Mouse (Mus musculus): ENCODE measurements around the gene Lhx8. TPM values are rescaled to one million over a fixed set of nuclear protein-coding genes. Genes with fewer than 3 reads are reported as not detected.

Lhx8 gene
- polyA plus RNA-seq, 1 experiment from 2014 or later: 25.1 TPM

DNA sequence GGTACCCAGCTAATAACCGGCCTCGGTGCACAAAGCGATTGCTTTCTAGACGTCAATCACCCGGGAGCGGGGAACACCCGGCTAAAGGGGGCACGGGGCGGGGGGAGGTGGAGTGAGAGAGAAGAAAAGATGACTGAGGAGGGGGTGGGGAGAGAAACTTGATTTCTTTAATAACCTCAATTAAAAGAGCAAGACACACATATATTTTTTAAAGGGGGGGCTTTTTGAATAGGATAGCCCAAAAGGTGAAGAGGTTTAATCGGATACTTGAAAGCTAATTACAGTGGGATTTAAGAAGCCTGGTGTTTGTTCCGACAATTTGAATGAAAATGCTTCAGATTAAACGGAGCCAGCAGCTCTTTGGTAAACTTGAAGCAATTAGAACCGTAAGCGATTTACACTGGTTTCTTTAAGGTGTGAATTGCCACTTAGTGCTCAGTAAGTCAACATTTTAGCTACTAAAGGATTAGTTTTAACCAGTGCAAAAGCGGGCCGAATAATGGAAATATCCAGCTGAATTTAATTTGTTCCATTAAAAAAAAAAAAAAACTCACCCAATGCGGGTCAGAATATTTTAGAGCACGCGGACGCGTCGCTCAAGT, 1.6 kb downstream of the Lhx8 start:
- H3K27ac ChIP-seq (ENCODE audit: low read depth, low read length): peak overlapping the region; percentile 68; the same call in 1 of the 2 replicates
- peak overlapping the region; percentile 37 for H3K4me3 ChIP-seq (ENCODE audit: low read depth, low read length)
- H3K4me1 ChIP-seq (ENCODE audit: control insufficient read depth, insufficient read depth, low read length): peaks cover 7% of the 10 kb centered on the region
- H3K4me2 ChIP-seq (ENCODE audit: low read length): peak overlapping the region; percentile 67
- DNase-seq (ENCODE audit: low spot score) (peak; percentile 65), ATAC-seq (peak; percentile 4; the same call in 1 of the 2 replicates)
- peak overlapping the region; percentile 53 for H3K9ac ChIP-seq (ENCODE audit: low read length)
- no peaks in the 10 kb centered on the region for H3K36me3 ChIP-seq (ENCODE audit: control insufficient read depth, insufficient read depth, low read length)
- peaks cover 59% of the 10 kb centered on the region for H3K27me3 ChIP-seq (replicated peaks; ENCODE audit: control insufficient read depth, insufficient read depth, low read length)
- no peaks in the 10 kb centered on the region for H3K9me3 ChIP-seq (replicated peaks; ENCODE audit: control insufficient read depth, low read length)
- under 1% methylated on average over 22 of the region's 22 CpGs for WGBS

DNA sequence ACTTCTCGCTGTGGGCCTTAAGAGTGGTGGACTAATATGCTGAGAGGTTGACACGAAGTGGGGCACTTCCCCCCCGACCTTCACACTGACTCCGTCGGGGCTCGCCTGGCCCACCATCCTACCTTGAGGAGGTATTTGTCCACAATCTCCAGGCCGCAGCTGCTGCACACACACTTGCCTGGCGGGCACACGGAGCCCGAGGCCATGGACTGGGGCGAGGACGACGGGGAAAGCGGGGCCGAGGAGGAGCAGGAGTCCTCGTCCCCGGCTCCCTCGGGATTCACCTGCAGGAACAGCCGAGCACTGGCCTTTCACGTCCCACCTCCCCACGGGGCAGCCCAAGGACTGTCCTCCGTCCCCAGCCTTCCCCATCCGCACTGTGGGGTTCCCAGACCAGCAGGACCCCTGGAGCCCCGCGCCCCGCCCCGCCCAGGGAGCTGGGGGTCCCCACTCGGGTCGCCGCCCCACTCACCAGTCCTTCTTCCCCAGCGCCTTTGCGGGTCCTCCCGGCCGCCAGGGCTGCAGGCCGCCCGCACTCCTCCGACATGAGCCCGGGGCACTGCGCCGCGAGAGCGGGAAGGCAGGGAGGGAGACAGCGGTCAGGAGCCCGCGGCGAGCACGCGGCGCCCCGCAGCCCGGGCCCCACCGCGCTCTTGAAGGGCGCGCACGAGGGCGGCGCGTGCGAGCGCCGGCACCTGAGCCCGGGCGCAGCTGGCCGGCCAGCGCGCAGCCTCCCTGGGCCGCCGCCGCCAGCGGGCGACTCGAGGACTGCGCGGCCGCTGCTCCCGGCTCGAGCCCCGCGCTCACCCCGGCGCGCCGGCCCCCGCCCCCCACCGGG, 2.4 kb downstream of the Lhx8 start:
- Histone ChIP-seq H3K27me3 (replicated peaks; ENCODE audit: control insufficient read depth, insufficient read depth, low read length) (peaks cover 53% of the 10 kb centered on the region), H3K4me1 (ENCODE audit: control insufficient read depth, insufficient read depth, low read length) (peaks cover 7% of the 10 kb centered on the region), H3K4me2 (ENCODE audit: low read length) (peak overlapping the region; percentile 67), H3K27ac (ENCODE audit: low read depth, low read length) (peak overlapping the region; percentile 52; the same call in 1 of the 2 replicates), H3K9ac (ENCODE audit: low read length) (peak overlapping the region; percentile 53), H3K4me3 (ENCODE audit: low read depth, low read length) (peak overlapping the region; percentile 37), H3K9me3 (replicated peaks; ENCODE audit: control insufficient read depth, low read length) (no peaks in the 10 kb centered on the region), H3K36me3 (ENCODE audit: control insufficient read depth, insufficient read depth, low read length) (no peaks in the 10 kb centered on the region)
- WGBS: under 1% methylated on average over 50 of the region's 86 CpGs
- DNase-seq (ENCODE audit: low spot score): no peak
- ATAC-seq: peak; percentile 84

DNA sequence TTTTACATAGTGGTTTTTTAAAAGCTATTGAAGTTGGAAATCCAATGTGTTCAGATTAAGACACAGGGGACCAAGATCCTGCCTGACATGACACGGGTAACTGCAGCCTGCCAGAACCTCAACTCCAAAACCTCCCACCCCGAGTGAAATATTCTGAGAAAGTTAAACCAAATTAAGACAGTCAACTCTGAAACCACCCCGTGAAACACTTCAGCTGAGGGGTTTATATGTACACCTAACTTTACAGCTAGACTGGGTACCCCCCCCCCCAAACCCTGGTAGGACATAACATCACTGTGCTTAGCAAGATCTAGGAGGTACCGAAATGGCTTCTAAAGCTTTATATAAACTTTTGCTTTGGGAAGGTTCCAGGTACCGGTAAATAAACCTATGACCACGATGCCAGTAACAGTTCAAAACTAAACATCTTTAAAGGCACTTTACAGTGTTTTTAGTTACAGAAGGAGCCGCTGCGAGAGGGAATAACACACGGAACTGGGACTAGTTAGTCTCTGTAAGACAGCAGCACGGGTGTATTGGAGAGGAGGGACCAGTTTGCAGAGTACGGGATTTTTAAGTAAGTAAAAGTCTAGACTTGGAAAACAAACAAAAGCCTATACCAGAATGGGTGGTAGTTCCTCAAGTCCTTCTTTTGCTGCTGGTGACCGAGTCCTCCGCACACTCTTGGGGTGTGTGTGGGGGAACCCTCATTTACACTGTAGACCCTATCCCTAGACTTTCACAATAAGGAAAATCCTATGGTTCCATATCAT, 3.2 kb downstream of the Lhx8 start:
- peak overlapping the region; percentile 37 for H3K4me3 ChIP-seq (ENCODE audit: low read depth, low read length)
- H3K4me2 ChIP-seq (ENCODE audit: low read length): peak overlapping the region; percentile 67; the same call in 1 of the 2 replicates

DNA sequence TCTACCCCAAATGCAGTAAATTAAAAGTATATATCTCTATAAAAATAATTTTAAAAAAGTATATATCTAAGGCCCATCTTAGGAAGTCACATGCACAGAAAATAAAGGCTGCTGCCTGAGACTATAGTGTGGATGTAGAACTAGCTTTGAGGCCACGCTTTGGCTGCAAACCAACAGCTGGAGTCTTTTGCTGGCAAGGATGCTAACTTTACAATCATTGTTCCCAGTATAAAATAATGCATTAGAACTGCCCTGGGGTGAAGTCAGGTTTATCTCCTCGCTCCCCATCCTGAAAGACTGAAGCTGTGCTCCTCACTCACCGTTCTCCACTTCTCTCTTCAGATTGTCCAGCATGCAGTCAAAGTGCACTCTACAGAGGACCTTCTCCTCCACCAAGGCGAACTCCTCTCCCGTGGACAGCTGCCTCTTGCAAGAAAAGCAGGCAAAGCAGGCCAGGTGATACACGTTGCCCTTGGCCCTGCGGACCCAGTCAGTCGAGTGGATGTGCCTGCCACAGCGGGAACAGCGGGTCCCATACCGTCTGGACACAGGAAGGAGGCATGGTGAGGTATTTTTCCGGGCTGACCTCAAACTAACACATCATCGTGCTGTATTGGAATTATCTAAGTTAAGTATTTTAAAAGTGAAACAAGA, 8.4 kb downstream of the Lhx8 start:
- WGBS: 77% methylated on average over 13 of the region's 13 CpGs
- H3K27me3 ChIP-seq (replicated peaks; ENCODE audit: control insufficient read depth, insufficient read depth, low read length): peaks cover 16% of the 10 kb centered on the region
- H3K4me1 ChIP-seq (ENCODE audit: control insufficient read depth, insufficient read depth, low read length): no peaks in the 10 kb centered on the region
- H3K36me3 ChIP-seq (ENCODE audit: control insufficient read depth, insufficient read depth, low read length): no peaks in the 10 kb centered on the region
- no peak overlapping the region for H3K9ac ChIP-seq (ENCODE audit: low read length)
- H3K4me2 ChIP-seq (ENCODE audit: low read length): no peak overlapping the region
- no peak overlapping the region for H3K4me3 ChIP-seq (ENCODE audit: low read depth, low read length)
- DNase-seq (ENCODE audit: low spot score) (no peak), ATAC-seq (no peak)
- H3K9me3 ChIP-seq (replicated peaks; ENCODE audit: control insufficient read depth, low read length): no peaks in the 10 kb centered on the region
- H3K27ac ChIP-seq (ENCODE audit: low read depth, low read length): no peak overlapping the region

More for the DNA sequence above, 3.2 kb downstream of the Lhx8 start:
- Histone ChIP-seq H3K9ac (ENCODE audit: low read length) (peak overlapping the region; percentile 53; the same call in 1 of the 2 replicates), H3K27me3 (replicated peaks; ENCODE audit: control insufficient read depth, insufficient read depth, low read length) (peaks cover 48% of the 10 kb centered on the region), H3K27ac (ENCODE audit: low read depth, low read length) (0 out of 2 replicates have a peak overlapping the region, but pooled peaks have one; percentile 27), H3K4me1 (ENCODE audit: control insufficient read depth, insufficient read depth, low read length) (peaks cover 7% of the 10 kb centered on the region), H3K9me3 (replicated peaks; ENCODE audit: control insufficient read depth, low read length) (no peaks in the 10 kb centered on the region), H3K36me3 (ENCODE audit: control insufficient read depth, insufficient read depth, low read length) (no peaks in the 10 kb centered on the region)
- 1% methylated on average over 13 of the region's 13 CpGs for WGBS
- DNase-seq (ENCODE audit: low spot score) (no peak), ATAC-seq (no peak)

DNA sequence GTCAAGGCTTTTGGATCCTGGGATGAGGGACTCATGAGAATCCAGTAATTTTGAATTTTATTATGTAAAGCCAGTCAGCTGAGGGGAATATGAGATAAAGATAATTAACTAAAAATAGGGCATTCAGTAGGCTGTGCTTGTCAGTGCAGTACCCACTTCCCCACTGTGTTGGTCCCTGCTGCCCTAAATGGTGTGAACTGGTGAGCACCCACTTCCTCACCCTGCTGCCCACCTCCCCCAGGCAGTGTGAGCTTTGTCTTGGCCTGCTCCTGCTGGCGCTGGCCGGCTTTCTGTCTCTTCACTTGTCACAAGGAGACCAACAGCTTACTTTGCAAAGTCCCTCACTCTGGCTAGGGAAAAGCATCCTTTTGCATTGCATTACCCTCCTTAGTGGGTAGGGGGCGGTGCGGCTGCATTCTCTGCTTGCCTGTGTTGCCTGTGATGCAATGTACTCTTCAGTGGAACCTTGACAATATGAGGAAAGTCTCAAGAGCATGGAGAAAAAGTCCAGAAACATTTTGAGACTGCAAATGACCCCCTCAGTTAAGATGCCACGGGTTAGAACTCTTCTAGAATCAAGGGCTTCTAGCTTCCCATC, 12.7 kb downstream of the Lhx8 start:
- no peak overlapping the region for H3K4me3 ChIP-seq (ENCODE audit: low read depth, low read length)
- no peak for ATAC-seq
- no peaks in the 10 kb centered on the region for H3K9me3 ChIP-seq (replicated peaks; ENCODE audit: control insufficient read depth, low read length)
- H3K27ac ChIP-seq (ENCODE audit: low read depth, low read length): no peak overlapping the region
- DNase-seq (ENCODE audit: low spot score): no peak
- H3K9ac ChIP-seq (ENCODE audit: low read length): no peak overlapping the region
- H3K27me3 ChIP-seq (replicated peaks; ENCODE audit: control insufficient read depth, insufficient read depth, low read length): no peaks in the 10 kb centered on the region; the same call in 1 of the 2 replicates
- H3K4me1 ChIP-seq (ENCODE audit: control insufficient read depth, insufficient read depth, low read length): no peaks in the 10 kb centered on the region
- H3K36me3 ChIP-seq (ENCODE audit: control insufficient read depth, insufficient read depth, low read length): no peaks in the 10 kb centered on the region
- 12% methylated on average over 5 of the region's 5 CpGs for WGBS
- no peak overlapping the region for H3K4me2 ChIP-seq (ENCODE audit: low read length)

DNA sequence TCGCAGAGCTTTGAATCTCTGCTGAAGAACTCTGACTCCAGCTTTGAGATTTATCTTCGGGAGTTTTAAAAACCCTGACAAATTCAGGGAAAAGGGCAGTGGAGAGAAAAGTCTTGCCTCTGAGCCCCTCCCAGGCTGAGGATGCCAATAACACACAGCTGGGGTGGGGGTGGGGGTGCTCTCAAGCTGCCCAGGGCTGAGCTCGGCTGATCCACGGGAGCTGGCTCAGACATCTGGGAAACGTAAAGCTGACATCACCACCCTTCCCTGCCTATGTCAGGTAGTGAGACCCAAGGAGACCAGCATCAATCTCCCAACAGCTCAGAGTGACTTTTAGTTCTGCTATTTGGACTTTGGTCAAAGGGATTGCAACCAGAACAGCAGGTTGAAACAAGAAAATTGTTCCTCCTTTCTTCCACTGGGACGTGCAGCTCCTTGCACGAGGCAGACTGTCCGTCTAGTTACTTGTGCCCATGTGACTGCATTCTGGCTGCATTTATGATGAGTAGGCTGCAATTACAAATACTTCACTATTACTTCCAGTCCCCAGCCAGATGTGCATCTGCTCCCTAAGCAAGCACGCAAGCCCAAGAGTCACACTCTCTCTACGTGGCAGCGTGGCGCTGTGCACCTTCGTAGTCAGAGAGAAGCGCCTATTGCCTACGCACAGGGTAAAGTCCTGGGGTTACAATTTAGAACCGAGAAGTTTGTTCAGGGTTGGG, 25.1 kb downstream of the Lhx8 start:
- ATAC-seq (no peak), DNase-seq (ENCODE audit: low spot score) (no peak)
- 72% methylated on average over 16 of the region's 16 CpGs for WGBS
- H3K4me1 ChIP-seq (ENCODE audit: control insufficient read depth, insufficient read depth, low read length): no peaks in the 10 kb centered on the region
- H3K9me3 ChIP-seq (replicated peaks; ENCODE audit: control insufficient read depth, low read length): no peaks in the 10 kb centered on the region
- H3K4me3 ChIP-seq (ENCODE audit: low read depth, low read length): no peak overlapping the region
- no peaks in the 10 kb centered on the region for H3K36me3 ChIP-seq (ENCODE audit: control insufficient read depth, insufficient read depth, low read length)
- H3K27ac ChIP-seq (ENCODE audit: low read depth, low read length): no peak overlapping the region
- no peak overlapping the region for H3K9ac ChIP-seq (ENCODE audit: low read length)
- H3K4me2 ChIP-seq (ENCODE audit: low read length): no peak overlapping the region
- no peaks in the 10 kb centered on the region for H3K27me3 ChIP-seq (replicated peaks; ENCODE audit: control insufficient read depth, insufficient read depth, low read length)

DNA sequence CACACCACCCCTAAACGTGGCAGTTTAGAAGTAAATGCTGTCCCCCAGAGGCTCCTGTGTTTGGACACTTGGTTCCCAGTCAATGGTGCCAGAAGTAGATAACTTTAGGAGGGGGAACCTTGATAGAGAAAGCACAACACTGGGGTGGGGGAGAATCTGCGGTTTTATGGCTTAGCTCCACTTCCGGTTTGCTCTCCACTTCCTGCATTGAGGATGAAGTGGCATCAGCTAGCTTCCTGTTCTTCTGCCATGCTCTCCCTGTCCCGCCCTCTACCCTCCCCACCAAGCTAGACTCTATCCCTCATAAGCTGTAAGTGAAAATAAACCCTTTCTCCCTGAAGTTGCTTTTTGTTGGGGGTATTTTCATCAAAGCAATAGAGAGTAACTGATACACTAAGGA, 29.4 kb downstream of the Lhx8 start:
- Histone ChIP-seq H3K4me1 (ENCODE audit: control insufficient read depth, insufficient read depth, low read length) (no peaks in the 10 kb centered on the region), H3K4me3 (ENCODE audit: low read depth, low read length) (no peak overlapping the region), H3K27me3 (replicated peaks; ENCODE audit: control insufficient read depth, insufficient read depth, low read length) (no peaks in the 10 kb centered on the region), H3K9ac (ENCODE audit: low read length) (no peak overlapping the region), H3K9me3 (replicated peaks; ENCODE audit: control insufficient read depth, low read length) (no peaks in the 10 kb centered on the region), H3K36me3 (ENCODE audit: control insufficient read depth, insufficient read depth, low read length) (no peaks in the 10 kb centered on the region), H3K27ac (ENCODE audit: low read depth, low read length) (no peak overlapping the region), H3K4me2 (ENCODE audit: low read length) (no peak overlapping the region)
- 92% methylated on average over 4 of the region's 4 CpGs for WGBS
- no peak for DNase-seq (ENCODE audit: low spot score)
- ATAC-seq: no peak

DNA sequence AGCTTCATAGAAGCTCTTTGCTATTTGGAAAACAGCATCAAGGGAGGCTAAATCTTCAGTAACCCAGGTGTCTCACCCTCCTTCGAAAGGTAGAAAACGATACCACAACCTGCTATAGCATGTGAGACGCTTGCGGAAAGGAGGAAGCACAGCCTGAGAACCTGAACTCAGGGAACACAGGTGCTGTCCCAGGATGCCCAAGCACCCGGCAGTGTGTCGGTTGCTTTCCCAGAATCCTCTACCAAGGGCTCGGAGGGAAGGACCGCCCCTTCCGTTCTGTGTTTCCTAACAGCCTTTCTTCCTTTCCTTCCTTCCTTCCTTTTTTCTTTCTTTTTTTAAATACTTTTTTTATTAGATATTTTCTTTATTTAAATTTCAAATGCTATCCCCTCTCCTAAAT, 30.5 kb downstream of the Lhx8 start:
- no peaks in the 10 kb centered on the region for H3K4me1 ChIP-seq (ENCODE audit: control insufficient read depth, insufficient read depth, low read length)
- 95% methylated on average over 9 of the region's 9 CpGs for WGBS
- no peaks in the 10 kb centered on the region for H3K9me3 ChIP-seq (replicated peaks; ENCODE audit: control insufficient read depth, low read length)
- H3K36me3 ChIP-seq (ENCODE audit: control insufficient read depth, insufficient read depth, low read length): no peaks in the 10 kb centered on the region
- no peak overlapping the region for H3K4me3 ChIP-seq (ENCODE audit: low read depth, low read length)
- DNase-seq (ENCODE audit: low spot score) (no peak), ATAC-seq (no peak)
- no peak overlapping the region for H3K4me2 ChIP-seq (ENCODE audit: low read length)
- no peak overlapping the region for H3K9ac ChIP-seq (ENCODE audit: low read length)
- no peak overlapping the region for H3K27ac ChIP-seq (ENCODE audit: low read depth, low read length)
- no peaks in the 10 kb centered on the region for H3K27me3 ChIP-seq (replicated peaks; ENCODE audit: control insufficient read depth, insufficient read depth, low read length)
